Mouse (Mus musculus): Measurements from ENCODE around the gene Gm20425.
A peak's percentile ranks its signal among the peaks of the same experiment; 100 is the strongest.

The Gm20425 gene

GRCm38 (mm10) chr9:103154568-103154967 is 75.5 kb downstream of the Gm20425 start:
- DNase-seq (ENCODE audit: low spot score in 2 of 2), result no peak

- DNase-seq (ENCODE audit: low spot score in 2 of 2), result no peak
Measured at GRCm38 (mm10) chr9:103153286-103153685, 76.8 kb downstream of the Gm20425 start.

- no peak for DNase-seq (ENCODE audit: low spot score in 2 of 2)
Measured at GRCm38 (mm10) chr9:103149074-103149799, 80.9 kb downstream of the Gm20425 start.

- no peak for DNase-seq (ENCODE audit: low spot score in 2 of 2)
Measured at GRCm38 (mm10) chr9:103147103-103147502, 83.0 kb downstream of the Gm20425 start.

- DNase-seq (ENCODE audit: low spot score in 2 of 2), result peak in 1 of 2 experiments; percentile 41
Measured at GRCm38 (mm10) chr9:103146703-103147102, 83.4 kb downstream of the Gm20425 start.

- no peak for DNase-seq (ENCODE audit: low spot score in 2 of 2)
Measured at GRCm38 (mm10) chr9:103146257-103146656, 83.8 kb downstream of the Gm20425 start.

GRCm38 (mm10) chr9:103145351-103145750 is 84.8 kb downstream of the Gm20425 start:
- DNase-seq (ENCODE audit: low spot score in 2 of 2), result no peak

GRCm38 (mm10) chr9:103143881-103144280 is 86.2 kb downstream of the Gm20425 start:
- DNase-seq (ENCODE audit: low spot score in 2 of 2), result no peak

GRCm38 (mm10) chr9:103141266-103141665 is 88.8 kb downstream of the Gm20425 start:
- DNase-seq (ENCODE audit: low spot score in 2 of 2), result no peak

GRCm38 (mm10) chr9:103140384-103140783 is 89.7 kb downstream of the Gm20425 start:
- DNase-seq (ENCODE audit: low spot score in 2 of 2), result no peak
